Mouse (Mus musculus) thymus, postnatal 36 days (tissue): Measurements from ENCODE around the gene Cyp4f17.
"Not testable (repeated sequence)": the region's sequence is repeated elsewhere in the genome, so short reads cannot be mapped to it uniquely, and the experiment has no call there.

Experiments used
- DNase-seq, 2 experiments: peaks; one replicate each; pipeline ENCODE4 v3.0.0; 2022; ENCODE audit warnings: mixed read lengths in 2 of 2

The Cyp4f17 gene

DNA sequence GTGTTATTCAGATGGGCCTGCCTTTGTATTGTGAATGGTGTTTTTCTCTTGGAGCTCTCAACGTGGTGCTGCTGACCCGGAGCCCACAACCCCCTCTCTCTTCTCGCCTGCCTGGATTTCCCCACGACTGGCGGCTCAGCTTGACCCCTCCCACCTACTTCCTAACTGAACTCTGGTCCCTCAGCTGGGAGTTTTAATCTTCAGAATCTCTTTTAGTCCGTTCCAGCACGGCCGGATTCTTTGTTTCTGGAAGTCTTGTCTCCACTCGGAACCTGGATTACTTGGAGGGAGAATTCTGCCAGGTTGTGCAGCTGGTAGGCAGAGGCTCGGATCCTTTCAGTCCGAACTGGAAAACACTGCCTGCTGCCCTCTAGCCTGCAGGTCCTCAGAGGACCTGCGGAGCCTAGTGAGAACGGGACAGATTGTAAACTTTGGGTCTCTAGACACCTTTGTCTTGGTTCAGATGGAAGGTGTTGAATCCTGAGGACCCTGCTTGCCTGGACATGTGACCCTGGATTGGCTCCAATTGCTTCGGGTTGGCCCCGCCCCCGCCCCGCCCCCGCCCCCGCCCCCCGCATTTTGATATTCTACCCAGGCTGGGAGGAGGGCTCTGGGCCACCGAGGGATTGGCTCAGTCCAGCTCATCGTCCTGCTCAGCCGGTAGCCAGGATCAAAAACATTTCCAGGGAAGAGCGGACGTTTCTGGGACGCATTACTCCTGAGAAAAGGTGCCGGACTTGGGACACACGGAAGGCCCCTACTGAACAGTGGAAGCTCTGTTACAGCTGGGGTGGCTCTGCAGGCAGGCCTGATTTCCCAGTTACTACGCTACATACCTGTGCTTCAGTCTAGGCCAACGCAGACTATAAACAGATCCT lies at the start of gene Cyp4f17:
Cyp4f17 (plus strand) TSS at position 200 of the 878 bp plus-strand sequence.
- DNase-seq, result peak in 1 of 2 experiments; percentile 5

DNA sequence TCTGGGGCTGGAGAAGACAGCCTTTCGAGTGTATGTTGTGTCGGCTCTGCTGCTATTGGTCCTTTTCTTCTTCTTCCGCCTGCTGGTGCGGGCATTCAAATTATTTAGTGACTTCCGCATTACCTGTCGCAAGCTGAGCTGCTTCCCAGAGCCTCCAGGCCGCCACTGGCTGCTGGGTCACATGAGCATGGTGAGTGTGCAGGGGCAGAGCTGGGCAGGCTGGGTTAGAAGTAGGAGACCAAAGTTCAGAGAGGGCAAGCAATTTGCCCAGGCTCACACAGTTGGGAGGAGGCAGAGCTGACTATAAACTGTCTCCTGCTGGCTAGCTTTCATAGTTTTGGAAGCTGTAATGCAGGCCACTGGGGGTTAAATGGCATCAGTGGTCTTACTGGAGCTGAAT lies 37.4 kb upstream of the Cyp4f17 start:
- no peak for DNase-seq

DNA sequence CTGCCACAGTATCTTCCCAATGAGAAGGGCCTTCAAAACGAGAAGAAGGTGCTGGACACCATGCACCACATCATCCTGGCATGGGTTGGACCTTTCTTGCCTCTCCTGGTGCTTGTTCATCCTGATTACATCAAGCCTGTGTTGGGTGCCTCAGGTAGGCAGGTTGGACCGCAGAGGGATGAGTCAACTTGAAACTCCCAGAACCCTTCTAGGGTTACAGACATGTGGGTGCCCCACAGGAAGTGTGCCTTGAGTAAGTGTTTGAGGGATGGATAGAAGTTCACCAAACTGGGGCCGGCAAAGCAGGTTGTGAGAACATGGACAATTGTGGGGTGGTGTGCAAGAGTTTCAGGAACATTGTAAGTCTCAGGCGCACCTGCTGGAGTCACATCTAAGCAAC lies 35.1 kb upstream of the Cyp4f17 start:
- DNase-seq, result no peak

DNA sequence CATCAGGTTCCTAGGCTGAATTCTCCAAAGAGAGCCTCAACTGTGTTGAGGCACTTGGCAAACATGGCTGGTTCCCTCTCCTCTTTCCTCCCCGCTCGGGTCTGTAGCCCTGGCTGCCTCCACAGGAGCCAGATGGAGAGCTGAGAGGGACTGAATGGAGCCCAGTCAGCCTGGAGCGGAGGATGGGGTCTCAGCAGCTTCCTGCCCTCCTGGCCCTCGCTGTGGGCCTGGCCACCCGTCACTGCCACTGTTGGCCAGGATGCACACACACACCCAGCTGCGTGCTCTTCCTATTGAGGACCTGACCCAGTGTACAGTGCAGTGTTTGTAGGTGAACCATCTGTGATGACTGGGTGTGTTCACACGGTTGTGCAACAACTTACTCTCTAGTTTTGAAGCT lies 33.7 kb upstream of the Cyp4f17 start:
- no peak for DNase-seq

DNA sequence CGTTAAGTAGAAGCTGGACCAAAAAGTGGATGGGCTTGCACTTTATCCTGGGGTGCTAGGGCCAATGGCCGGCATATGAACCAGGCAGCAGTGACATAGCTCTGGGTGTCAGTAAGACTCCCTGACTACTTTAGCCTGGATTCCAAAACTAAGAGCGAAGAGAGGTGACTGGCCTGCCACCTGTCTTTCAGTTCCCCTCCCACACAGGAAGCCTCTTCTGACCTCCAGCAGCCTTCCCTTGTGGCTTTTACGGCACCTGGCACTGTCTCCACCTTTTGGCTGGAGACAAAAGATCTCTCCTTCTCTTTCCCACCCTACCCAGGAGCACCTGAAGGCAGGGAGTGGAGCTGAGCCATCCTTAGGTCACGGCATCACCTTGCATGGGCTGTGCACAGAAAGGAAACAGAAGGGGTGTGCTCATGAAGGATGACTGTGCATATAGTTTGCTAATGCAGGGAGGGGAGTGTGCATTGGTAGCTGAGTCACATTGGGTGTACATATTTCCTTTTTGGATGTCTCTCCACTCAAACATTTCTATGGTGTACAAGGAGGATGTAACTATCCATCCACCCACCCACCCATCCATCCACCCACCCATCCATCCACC lies 30.8 kb upstream of the Cyp4f17 start:
- DNase-seq, result no peak

DNA sequence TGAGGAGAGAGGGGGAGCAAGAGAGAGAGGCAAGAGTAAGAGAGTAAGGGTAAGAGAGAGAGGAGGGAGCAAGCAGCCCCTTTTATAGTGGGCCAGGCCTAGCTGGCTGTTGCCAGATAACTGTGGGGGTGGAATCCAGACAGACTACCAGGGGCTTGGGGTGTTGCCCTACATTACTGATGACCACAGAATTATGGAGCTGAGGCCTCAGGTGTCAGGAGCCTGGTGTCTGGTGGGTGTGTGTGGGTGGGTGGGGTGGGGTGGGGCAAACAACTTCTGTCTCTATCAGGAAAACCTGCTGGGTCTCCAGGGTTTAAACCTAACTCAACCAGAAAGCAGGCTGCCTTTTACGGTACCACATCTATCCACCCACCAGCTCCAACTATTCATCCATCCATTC lies 28.6 kb upstream of the Cyp4f17 start:
- no peak for DNase-seq

DNA sequence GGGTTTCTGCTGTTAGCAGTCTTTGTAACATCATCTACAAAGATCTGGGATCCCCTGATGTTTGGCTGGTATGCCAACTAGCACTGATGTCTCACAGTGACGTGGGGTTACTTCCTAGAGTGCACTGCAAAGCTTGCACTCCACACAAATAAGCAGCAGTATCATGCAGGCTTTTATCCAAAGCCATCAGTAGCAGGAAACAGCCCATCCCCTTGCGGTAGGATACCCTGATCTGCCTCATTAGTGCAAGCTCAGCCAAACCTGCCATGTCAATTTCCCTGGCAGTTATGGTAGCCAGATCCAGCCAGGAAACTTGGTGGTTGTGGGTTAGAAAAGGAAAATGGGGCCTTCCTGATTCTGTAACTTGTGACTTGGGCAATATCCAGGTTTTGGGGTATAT lies 27.1 kb upstream of the Cyp4f17 start:
- DNase-seq, result no peak

DNA sequence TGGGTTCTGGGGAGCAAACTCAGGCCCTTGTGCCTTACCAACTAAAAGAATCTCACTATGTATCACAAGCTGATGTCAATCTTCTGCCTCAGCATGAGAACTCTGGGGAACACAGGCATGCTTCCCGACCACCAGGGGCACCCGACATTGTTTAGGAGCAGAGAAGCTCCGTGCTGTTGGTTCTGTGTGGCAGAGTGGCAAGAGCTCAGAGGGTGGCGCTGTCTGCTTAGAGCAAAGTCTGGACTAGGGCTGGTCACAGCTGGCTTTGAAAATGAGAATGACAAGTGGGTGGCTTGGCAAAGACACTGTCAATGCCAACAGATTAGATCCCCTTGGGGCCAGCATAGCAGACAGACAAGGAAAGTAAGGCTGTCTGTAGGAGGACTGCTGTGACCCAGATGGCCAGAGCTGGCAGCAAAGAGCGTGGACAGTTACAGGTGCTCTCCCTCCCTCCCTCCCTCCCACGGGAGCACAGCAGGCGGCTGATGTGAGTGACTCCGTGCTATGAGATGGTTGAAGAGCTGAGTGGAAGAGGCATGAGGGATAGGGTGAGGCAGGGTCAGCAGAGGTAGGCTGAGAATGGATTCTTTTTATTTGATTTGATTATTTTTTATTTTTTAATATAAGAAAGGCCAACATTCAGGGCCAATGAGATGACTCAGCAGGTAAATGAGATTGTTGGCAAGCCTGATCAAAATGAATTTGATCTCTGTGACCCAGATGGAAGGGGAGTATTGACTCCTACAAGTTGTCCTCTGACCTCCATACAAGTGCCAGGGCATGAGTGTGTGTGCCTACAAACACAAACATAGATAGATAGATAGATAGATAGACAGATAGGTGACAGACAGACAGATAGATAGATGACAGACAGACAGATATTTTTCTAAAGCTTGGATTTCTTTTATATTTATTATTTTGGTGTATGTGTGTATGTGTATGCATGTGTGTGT lies 26.0 kb upstream of the Cyp4f17 start:
- DNase-seq, result peak; percentile 9 to 15

DNA sequence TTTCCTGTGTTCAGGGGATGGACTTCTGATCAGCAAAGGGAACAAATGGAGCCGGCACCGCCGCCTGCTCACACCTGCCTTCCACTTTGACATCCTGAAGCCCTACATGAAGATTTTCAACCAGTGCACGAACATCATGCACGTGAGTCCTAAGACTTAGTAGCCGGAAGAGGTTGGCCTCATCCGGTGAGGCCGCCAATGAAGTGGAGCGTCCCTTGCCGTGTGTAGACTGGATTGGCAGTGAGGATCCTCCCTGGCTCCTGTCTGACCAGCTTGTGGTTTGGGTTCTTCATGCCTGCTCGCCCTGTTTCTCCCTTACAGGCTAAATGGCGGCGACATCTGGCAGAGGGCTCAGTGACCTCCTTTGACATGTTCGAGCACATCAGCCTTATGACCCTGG lies 24.1 kb upstream of the Cyp4f17 start:
- DNase-seq, result no peak

DNA sequence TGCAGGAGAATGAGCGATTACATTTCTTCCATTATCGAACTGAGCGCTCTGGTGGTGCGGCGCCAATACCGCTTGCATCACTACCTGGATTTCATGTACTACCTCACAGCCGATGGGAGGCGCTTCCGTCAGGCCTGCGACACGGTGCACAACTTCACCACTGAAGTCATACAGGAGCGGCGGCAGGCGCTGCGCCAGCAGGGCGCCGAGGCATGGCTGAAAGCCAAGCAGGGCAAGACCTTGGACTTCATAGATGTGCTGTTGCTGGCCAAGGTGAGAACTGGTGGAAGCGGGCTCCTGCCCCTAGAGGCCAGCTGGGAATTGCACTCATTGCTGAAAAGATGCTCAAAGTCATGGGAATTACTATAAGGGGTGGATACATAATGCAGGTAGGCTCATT lies 22.6 kb upstream of the Cyp4f17 start:
- peak; percentile 51 to 63 for DNase-seq

DNA sequence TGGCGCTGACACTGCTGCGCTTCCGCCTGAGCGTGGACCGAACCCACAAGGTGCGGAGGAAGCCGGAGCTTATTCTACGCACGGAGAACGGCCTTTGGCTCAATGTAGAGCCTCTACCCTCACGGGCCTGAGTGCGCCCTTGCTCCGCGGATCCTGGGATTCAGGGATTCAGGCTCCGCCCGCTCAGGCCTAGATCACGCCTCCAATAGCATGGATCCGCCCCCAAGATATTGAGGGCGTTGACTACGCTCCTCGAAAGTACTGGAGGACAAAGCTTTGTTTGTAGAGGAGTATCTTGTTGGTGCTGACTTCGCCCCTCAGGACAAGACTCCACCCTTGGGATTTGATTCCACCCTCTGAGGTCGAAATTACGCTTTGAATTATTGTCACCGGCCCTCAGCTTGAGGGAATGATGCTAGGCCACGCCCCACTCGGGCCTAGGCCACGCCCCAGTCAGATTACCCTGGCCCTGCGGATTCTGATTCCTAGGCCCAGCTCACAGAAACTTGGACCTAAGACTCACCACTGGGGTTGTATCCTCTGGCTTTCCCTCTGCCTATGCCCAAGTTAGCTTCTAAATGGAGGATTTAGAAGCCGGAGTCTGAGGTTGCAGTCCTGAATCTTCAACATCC lies 13.4 kb upstream of the Cyp4f17 start:
- DNase-seq, result no peak

DNA sequence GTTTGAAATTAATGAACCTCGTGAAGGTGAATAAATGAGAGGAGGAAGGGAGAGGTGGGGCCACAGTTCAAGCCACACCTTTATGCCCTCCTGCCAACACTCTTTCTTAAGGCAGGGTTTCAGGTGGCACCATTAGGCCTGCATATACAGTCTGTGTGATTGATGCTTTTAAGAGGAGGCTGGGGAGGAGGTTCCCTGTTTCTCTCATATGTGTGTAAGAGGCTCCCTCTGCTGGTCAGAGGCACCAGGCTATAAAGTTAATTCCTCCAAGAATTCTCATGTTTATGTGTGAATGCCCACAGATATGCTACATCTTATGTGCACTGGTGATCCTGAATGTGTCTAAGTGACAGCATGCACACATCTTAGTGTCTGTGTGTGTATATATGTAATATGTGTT lies 11.2 kb upstream of the Cyp4f17 start:
- peak; percentile 45 to 54 for DNase-seq

DNA sequence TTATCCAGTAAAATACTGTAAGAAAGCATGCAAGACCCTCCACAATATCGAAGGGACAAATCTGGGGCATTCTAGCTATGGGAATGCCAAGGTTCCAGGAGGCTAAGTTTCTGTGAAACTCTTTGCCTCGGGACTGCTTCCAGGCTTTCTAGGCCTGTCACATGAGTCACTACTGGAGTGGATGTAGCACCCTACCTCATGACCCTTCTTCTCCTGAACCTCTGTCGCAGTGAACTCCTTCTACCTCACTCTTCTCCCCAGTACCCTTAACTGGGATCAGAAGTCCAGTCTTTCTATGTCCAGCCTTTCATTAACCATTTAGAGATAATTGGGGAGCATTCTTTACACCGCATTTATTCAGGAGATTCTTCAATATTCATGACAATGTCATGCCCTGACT lies 5.3 kb upstream of the Cyp4f17 start:
- not testable (repeated sequence) for DNase-seq

DNA sequence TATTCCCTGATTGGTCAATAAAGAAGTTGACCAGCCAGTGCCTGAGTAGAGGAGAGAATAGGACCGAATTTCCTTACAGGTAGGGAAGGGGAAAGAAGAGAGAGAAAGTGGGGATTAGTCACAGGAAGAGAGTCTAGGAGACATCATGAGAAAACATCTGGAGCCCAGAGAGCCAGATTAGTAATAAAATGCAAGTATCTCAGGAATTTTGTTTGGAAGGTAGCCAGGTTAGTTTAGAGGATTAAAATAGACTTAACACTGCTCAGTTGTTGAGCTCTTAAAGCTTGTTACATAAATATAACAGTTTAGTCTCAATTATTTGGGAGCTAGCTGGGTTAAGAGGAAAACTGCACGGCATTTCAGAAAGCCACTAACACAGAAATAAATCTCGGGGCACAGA lies 4.8 kb upstream of the Cyp4f17 start:
- no peak for DNase-seq

DNA sequence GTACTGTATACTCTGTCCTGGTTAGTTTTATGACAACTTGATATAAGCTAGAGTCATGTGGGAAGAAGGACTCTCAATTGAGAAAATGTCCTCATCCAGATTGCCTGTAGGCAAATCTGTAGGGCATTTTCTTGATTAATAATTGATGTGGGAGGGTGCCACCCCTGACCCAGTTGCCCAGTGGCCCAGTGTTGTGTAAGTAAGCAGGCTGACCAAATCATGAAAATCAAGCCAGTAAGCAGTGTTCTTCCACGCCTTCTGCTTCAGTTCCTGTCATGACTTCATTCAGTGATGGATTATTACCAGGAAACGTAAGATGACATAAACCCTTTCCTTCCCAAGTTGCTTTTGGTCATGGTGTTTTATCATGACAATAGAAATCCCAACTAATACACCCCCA lies 2.7 kb upstream of the Cyp4f17 start:
- DNase-seq, result no peak

DNA sequence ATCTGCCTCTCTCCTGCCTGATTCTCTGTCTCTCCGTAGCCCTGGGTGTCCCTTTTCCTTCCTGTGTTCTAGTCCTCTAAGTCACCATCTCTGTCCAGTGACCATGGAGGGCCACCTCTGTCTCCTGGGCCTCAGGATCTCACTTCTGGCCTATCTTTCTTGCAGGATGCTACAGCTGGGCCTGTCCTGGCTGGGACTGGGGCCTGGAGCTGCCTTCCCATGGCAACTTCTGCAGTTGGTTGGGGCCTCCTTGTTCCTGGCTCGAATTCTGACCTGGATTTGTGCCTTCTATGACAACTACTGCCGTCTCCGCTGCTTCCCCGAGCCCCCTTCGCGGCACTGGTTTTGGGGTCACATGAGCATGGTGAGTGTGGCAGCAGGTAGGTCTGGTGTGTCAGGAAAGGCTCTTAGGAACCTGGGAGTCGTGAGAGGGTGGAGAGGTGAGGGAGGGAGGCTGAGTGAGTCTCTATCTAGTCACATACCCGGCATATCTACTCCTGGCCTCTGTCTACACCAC lies 937 bp downstream of the Cyp4f17 start:
- DNase-seq, result peak in 1 of 2 experiments; percentile 7

DNA sequence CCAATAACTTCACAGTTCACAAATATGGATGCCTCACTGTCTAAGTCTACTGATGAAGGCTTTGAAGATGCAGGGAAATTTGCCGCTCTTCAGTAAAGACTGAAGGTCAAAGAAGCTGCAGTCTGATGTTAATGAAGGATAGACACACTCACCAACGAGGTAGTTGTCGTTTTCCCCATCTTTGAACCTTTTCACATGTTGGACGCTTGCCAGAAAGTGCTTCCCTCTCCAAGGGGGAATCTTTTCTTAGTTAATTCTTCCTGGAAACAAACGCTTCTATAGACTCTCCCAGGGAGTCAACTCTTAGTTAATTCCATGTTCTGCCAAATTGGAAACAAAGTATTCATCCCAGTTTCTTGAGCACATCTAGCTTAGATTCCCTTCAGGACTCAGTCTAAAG lies 10.3 kb downstream of the Cyp4f17 start:
- DNase-seq, result no peak

DNA sequence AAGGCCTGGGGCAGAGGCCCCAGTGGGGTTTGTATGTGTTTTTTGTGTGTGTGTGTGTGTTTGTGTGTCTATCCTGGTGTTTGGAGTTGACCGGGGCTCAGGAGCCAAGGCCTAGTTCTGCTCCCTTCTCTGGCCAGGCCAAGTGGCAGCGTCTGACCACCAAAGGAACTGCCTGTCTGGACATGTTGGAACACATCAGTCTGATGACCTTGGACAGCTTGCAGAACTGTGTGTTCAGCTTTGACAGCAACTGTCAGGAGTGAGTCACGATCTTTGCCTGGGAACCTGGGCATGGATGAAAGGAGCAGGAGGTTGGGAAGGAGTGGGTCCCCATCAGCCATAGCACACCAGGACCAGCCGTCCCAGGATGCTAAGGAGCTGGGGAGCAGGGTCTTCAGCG lies 16.1 kb downstream of the Cyp4f17 start:
- no peak for DNase-seq

DNA sequence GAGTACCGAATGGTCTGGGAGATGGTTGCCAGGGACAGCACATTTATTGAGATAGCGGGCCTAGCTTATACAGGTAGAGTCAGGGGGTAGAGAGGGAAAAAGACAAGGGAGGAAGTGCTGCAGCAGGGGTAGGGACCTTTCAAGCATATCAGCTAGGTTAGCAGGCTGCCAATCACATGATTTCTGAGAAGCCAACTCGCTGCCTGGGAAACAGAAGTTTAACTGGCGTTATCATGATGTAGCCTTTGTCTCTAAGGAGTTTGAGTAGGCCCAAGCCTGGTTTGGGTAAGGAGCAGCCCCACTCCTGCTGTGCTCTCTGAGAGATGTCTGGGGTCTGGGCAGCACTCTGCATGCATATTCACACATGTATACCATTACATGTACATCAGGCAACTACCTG lies 16.5 kb downstream of the Cyp4f17 start:
- no peak for DNase-seq

DNA sequence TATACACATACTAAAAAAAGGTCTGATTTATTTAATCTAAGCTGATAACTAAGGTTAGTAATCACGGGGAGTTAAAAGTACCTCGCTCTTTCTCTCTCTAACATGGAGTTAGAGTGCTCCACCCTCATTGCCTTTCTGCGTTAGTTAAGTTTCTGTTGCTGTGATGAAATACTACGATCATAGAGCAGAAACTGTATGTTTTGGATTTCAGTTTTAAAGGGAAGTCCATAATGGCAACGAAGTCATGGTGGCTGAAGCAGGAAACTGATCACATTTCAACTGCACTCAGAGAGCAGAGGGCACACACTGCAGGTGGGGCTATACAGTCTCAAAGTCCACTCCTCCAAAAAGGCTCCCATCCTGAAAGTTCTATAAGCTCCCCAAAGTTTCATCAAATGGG lies 17.0 kb downstream of the Cyp4f17 start:
- DNase-seq, result no peak

DNA sequence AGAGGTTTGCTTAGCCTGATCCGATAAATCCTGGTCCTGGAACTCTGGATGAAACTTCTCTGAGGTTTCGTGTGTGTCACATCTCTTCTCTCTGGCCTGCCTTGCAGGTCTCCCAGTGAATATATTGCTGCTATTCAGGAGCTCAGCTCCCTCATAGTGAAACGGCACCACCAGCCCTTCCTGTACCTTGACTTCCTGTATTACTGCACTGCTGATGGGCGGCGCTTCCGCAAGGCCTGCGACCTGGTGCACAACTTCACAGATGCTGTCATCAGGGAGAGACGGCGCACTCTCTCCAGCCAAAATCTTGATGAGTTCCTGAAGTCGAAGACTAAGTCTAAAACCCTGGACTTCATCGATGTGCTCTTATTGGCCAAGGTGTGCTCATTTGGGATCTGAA lies 18.0 kb downstream of the Cyp4f17 start:
- DNase-seq, result peak; percentile 49 to 58

DNA sequence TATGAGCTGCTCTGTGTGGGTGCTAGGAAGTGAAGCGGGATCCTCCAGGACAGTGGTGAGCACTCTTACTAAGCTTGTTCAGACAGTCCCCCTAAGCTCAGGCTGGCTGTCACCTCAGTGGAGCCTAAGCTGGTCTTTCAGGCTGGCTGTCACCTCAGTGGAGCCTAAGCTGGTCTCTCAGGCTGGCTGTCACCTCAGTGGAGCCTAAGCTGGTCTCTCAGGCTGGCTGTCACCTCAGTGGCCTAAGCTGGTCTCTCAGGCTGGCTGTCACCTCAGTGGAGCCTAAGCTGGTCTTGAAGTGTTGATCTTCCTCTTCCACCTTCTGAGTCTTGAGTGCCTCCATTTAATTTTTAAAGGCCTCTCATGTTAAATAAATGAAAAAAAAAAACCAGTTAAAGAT lies 20.5 kb downstream of the Cyp4f17 start:
- DNase-seq, result not testable (repeated sequence)

DNA sequence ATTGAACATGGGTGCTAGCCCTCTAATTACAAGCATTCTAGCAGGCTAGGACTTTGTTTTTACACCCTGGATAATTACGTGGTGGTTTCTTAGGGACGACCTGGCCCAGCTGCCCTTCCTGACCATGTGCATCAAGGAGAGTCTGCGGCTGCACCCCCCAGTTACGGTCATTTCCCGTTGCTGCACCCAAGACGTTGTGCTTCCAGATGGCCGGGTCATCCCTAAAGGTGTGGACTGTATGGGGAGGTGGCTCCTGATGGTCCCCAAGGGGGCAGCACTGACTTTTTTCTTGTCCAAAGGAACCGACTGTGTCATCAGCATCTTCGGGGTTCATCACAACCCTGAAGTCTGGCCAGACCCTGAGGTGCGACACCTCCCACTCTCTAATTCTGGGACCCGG lies 21.9 kb downstream of the Cyp4f17 start:
- peak in 1 of 2 experiments; percentile 17 for DNase-seq
